Mouse (Mus musculus) cerebellum, adult 8-10 months (tissue): ENCODE data around the gene Zfp988.
"Not testable (repeated sequence)": the region's sequence is repeated elsewhere in the genome, so short reads cannot be mapped to it uniquely, and the experiment has no call there.

ENCODE experiments used
- DNase-seq: peaks from one replicate; pipeline ENCODE4 v3.0.0; 2022

Gene Zfp988

GRCm38 (mm10) chr4:147305436-147305835 lies at the start of gene Zfp988:
Zfp988 (plus strand) TSS chr4:147305674.
- not testable (repeated sequence) for DNase-seq

DNA sequence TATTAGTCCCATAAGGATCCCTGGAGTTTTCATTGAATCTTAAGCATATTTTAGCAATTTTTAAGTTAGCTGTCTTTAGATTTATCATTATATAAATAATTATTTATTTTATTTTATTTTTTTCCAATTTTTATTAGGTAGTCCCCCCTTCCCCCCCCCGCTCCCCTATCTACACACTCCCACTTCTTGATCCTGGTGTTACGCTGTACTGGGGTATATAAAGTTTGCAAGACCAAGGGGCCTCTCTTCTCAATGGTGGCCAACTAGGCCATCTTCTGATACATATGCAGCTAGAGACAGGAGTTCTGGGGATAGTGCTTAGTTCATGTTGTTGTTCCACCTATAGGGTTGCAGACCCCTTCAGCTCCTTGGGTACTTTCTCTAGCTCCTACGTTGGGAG lies 42.8 kb upstream of the Zfp988 start:
- not testable (repeated sequence) for DNase-seq

GRCm38 (mm10) chr4:147267302-147267701 lies 38.2 kb upstream of the Zfp988 start:
- DNase-seq: not testable (repeated sequence)

DNA sequence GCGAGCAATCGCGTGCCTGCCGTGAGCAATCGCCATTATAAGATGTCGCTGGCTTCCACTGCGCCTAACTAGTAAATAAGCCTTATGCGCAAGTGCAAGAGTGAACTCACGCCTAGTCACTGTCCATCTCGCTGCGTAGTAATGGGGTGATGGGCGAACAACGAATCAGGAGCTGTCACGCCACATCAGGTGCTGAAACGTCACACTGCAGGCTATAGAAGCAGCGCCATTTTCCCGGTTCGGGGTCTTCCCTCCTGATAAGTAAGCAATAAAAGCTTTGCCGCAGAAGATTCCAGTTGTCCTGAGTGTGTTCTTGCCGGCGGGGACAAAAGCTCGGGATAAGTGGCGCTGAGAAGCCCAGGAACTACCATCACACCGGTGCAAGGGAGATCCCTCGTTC lies 36.7 kb upstream of the Zfp988 start:
- not testable (repeated sequence) for DNase-seq

DNA sequence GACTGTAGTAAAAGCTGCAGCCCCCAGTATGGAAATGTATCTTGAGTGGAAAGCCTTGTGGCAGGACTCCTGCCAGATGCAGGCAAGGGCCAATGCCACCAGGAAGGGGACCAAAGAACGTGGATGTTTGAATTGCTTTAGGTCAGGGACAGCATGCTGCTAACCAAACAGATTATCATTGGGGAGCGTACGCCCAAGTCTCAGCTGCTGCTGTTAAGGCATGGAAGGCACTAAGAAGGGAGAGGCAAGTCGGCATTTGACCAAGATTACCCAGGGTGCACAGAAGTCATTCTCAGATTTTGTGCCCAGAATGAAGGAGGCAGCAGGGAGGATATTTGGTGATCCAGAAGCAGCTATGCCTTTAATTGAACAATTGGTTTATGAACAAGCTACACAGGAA lies 35.4 kb upstream of the Zfp988 start:
- DNase-seq: not testable (repeated sequence)

DNA sequence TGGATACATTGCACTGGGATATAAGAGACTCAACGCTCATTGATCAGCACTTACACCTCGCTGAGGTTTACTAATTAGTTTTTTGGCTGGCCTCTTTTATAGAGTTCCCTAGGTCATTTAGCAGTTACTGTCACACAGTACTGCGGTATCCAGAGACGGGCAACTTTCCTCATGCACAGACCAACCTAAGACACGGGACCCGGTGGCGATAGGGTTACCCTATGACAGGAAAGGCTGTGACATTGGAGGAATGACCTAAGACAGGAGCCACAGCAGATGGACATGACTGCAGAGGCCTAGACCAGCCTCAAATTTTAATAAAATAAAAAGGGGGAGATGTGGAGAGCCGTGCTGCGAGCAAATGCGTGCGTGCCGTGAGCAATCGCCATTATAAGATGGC lies 33.9 kb upstream of the Zfp988 start:
- not testable (repeated sequence) for DNase-seq

GRCm38 (mm10) chr4:147275021-147275772 lies 30.3 kb upstream of the Zfp988 start:
- not testable (repeated sequence) for DNase-seq

DNA sequence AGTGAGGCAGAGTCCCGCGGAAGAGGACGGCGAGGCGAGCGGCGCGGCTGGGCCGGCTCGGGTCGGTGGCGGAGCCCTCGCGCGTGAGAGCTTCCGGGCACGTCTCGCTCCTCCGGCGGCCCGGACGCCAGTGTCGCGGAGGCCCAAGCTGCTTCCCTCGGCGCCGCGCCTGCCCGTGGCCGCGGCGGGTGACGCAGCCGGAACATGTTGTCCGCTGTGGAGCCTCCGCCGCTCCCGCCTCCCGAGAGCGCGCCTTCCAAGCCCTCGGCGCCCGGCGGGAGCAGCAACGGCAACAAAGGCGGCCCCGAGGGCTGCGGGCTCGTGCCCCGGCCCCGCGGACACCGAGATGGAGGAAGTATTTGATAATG lies 29.7 kb upstream of the Zfp988 start:
- DNase-seq: not testable (repeated sequence)

DNA sequence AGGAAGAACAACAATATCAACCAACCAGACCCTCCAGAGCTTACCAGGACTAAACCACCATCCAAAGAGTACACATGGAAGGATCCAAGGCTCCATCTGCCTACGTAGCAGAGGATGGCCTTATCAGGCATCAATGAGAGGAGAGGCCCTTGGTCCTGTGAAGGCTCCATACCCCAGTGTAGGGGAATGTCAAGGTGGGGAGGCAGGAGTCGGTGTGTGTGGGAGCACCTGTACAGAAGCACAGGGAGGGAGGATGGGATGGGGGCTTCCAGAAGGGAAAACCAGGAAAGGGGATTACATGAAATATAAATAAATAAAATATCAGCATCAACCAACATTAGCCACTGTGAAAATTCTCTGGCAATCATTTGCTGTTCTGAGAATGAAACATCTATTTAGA lies 25.1 kb upstream of the Zfp988 start:
- DNase-seq: not testable (repeated sequence)

DNA sequence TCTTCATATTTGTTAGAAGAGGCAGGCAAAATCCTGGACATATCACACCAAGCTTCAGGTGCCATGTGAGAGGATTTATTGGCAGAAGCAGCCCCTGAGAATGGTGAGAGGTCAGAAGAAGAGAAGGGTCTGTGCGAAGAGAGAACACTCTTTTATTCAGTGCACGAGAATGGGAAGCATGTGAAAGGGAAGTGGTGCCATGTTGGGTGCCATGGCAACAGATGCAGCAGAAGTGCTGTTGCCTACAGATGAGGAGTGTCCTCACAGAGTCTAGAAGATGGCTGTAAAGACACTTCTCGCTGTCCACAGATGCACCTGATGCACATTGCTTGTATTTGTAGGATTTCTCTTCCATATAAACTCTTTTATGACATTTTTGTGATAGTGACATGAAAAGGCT lies 6.9 kb upstream of the Zfp988 start:
- DNase-seq: not testable (repeated sequence)

- DNase-seq: not testable (repeated sequence)
Measured at GRCm38 (mm10) chr4:147302375-147302774, 3.1 kb upstream of the Zfp988 start.

GRCm38 (mm10) chr4:147335036-147335690 lies 29.7 kb downstream of the Zfp988 start:
- not testable (repeated sequence) for DNase-seq

DNA sequence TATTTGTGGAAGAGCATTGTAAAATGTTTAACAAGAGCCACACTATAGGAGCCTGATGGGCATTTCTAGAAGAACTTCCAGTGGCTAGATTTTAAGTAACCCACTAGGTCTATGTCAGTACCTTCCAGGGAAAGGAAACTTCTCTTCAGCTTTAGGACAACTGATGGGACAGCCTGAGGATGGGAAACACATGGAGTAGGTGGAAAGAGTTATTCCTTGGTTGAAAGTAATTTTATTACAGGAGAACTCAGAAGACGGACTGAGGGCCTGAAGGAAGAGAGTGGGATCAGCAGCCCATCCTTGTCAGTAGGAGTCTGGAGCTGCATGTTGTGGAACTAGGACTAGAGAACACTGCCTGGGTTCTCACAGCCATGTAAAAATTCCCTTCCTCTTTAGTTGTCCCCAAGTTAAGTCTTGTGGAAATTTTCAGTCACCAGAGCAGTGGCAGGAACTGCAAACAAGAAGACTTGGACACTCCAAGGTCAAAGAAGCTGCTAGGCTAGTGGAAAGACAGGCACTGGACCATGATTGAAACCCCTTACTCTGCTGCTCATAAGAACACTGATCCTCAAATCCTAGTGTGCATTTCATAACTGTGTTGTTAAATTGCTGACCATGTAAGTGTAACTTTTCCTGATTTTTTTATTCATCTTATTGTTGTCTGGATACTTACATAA lies 30.4 kb downstream of the Zfp988 start:
- not testable (repeated sequence) for DNase-seq

- not testable (repeated sequence) for DNase-seq
Measured at GRCm38 (mm10) chr4:147336368-147337195, 31.1 kb downstream of the Zfp988 start.

DNA sequence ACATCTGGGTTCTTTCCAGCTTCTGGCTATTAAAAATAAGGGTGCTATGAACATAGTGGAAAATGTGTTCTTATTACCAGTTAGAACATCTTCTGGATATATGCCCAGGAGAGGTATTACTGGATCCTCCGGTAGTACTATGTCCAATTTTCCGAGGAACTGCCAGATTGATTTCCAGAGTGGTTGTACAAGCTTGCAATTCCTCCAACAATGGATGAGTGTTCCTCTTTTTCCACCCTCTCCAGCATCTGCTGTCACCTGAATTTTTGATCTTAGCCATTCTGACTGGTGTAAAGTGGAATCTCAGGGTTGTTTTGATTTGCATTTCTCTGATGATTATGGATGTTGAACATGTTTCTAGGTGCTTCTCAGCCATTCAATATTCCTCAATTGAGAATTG lies 32.0 kb downstream of the Zfp988 start:
- DNase-seq: not testable (repeated sequence)

DNA sequence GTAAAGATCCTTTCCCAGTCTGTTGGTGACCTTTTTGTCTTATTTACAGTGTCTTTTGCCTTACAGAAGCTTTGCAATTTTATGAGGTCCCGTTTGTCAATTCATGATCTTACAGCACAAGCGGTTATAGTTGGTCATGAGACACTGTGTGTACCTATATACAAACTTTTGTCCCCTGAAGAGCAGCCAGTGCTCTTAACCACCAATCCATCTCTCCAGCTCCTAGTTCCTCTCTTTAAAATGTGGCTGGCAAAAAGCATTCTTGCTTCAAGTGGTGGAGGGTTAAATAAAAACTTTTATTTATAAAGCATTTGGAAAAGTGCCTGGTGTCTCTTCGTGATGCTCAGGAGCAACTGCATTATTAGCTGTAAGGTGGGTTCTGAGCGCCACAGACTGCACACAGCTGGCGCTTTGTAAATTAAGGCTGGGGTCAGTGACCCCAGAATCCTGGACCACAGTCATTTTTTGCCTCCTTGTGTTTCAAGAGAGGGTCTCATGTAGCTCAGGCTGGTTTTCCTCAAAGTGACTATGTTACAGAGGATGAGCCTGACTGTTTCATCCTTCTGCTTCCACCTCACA lies 32.6 kb downstream of the Zfp988 start:
- DNase-seq: no peak

- not testable (repeated sequence) for DNase-seq
Measured at GRCm38 (mm10) chr4:147338706-147339105, 33.2 kb downstream of the Zfp988 start.

DNA sequence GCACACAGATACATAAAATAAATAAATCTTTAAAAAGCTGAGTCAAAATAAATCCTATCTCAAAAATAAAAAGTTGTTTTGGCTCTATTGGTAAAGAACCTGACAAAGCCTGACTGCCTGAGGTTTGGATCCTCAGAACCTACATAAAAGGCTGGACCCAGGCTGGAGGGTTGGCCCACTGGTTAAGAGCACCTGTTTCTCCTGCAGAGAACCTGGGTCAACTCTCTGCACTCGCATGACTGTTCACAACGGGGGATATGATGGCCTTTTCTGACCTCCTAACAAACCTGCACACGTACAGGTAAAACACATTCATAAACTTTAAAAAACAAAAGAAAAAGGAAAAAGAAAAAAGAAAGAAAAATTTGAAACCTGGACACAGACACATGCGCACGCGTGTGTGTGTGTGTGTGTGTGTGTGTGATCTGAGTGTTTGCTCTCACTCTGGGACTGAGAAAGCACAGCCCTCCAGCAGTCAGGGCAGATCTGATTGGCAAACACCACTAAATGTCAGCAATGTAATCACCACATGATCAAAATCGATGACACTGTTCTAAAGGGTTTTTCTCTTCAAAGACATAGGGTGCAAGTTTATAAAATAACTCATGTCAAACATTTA lies 34.2 kb downstream of the Zfp988 start:
- DNase-seq: not testable (repeated sequence)

DNA sequence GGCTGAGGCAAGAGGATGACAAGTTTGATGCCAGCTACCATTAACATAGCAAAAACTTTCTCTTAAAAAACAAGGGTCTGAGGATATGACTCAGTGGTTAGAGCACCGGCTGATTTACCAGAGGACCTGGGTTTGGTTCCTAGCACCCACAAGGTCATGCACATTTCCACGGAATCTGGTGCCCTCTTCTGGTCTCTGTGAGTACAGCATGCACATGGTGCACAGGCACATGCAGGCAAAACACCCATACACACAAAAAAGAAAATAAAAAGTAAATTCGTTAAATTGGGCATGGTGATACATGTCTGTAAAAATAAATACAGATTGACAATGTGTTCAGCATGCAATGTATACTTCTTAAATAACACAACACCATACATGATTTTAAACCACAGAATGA lies 34.8 kb downstream of the Zfp988 start:
- not testable (repeated sequence) for DNase-seq

DNA sequence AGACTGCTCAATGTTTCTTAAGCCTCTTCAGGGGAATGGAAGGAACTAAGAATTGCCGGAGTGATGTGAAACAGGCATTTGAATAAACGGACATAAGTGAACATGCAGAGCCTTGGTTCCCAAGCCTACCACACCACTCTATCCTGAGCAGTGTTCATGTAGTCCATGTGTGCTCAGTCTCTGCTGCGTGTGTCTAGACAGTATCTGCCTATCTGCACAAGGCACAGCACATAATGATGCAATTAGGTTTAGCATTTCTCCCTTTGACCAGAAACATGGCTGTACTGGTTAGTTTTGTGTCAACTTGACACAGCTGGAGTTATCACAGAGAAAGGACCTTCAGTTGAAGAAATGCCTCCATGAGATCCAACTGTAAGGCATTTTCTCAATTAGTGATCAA lies 35.4 kb downstream of the Zfp988 start:
- DNase-seq: not testable (repeated sequence)

GRCm38 (mm10) chr4:147343042-147343908 lies 37.8 kb downstream of the Zfp988 start:
- DNase-seq: not testable (repeated sequence)
